Mouse (Mus musculus) G1E-ER4 (cell line): ENCODE results near the gene Gm20747. TPM values are rescaled to one million over a fixed set of nuclear protein-coding genes. Genes with fewer than 3 reads are reported as not detected.
"Not testable (repeated sequence)": the region's sequence is repeated elsewhere in the genome, so short reads cannot be mapped to it uniquely, and the experiment has no call there.

Experiments
- GATA1 ChIP-seq: IDR thresholded peaks from one replicate; pipeline ENCODE4 v1.8.0; 2012; ENCODE audit warnings: low read length, inconsistent platforms
- polyA plus RNA-seq: library from polyadenylated mRNA; stranded (reverse); fragments of >175 nt; gene quantifications from 2 replicates; pipeline ENCODE4 v1.2.3, GENCODE M21; 2012

Gm20747 gene
- not detected in 2 replicates for polyA plus RNA-seq

GRCm38 (mm10) chrY:53418191-53418590, at the start of gene Gm20747:
TSS of gene Gm20747 (minus strand) at chrY:53418291.
- not testable (repeated sequence) for TF ChIP-seq GATA1
